Mouse (Mus musculus) cerebellum, postnatal 25 days (tissue): ENCODE results near the gene Bend4.
A peak's percentile ranks its signal among the peaks of the same experiment; 100 is the strongest.

ENCODE experiments used
- DNase-seq, 2 experiments: peaks; one replicate each; pipeline ENCODE4 v3.0.0; 2021; ENCODE audit warnings: mixed read lengths in 2 of 2

The Bend4 gene

DNA sequence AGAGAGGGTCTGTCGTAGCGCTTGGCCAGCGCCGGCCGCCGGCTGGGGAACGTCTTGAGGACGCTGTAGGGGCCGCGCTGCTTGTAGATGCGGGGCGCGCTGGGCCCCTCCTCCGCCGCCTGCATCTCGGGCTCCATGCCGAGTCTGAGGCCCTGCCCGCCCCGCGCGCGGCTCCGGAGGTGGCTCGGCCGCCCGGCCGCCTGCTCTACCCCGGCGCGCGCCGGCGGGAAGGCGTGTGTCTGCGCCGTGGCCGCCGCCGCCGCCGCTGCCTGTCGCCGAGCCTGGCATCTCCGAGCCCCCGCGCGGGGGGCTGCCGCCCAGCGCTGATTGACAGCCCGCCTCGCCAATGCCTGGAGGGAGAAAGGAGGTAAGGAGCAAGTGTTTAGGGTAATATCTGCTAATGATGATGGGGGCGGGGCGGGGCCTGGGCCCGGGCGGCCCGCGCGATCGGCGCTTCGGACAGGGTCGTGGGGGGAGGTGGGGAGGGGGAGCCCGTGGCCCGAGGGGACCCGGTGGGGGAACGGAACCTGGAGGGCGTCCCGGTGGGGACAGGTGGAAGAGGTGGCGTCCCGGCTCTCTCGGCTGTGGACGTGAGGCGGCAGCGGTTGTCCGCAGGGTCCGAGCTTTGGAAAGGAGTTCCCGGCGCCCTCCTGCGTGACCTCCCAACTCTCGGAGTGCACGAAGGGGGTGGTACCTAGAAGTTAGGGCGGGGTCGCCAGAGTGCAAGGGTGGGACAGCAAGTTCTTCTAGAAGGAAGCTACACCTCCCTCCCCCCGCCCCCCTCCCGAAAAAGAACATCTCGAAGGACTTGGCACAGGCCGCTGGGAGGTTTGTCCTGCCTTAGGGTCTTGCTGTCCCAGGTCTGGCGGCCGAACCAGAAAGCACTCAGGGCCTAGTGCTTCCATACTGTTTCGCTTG, at the start of gene Bend4:
Bend4 (minus strand) TSS at position 868 of the 918 bp plus-strand sequence.
- peak; percentile 75 to 83 for DNase-seq

DNA sequence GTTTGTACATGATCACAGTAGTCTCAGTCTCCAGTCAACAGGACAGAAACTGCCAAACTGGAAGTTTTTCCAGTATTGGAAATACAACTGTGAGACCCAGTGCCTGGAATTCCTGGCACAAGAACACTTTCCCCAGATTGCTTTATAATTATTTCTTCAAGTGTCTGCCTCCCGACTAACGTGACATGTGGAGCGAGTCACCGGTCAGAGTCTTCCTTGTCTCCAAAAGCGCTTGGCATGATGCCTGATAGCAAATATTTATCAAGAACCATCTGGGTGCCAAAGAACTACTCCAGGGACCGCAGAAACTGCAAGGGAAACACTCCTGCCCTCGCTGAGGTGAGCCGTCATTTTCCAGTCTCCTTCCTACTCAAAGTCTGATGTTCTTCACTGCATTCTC, 45.6 kb upstream of the Bend4 start:
- no peak for DNase-seq

DNA sequence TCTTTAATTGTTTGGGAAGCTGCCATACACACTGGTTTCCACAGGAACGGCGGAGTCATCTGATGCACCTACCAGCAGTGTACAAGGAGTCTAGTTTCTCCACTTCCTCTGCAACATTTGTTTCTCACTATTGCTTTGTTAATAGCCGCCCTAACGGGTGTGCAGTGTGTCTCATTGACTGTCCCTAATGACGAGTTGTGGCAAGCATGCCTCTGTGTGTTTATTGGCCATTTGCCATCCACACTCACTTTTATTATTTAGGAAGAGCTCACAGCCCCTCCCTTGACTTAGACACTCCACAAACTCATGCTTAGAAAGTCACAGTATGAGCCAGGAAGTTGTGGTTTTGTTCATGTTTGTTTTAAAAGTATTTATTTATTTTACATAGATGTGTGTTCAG, 45.0 kb upstream of the Bend4 start:
- no peak for DNase-seq

DNA sequence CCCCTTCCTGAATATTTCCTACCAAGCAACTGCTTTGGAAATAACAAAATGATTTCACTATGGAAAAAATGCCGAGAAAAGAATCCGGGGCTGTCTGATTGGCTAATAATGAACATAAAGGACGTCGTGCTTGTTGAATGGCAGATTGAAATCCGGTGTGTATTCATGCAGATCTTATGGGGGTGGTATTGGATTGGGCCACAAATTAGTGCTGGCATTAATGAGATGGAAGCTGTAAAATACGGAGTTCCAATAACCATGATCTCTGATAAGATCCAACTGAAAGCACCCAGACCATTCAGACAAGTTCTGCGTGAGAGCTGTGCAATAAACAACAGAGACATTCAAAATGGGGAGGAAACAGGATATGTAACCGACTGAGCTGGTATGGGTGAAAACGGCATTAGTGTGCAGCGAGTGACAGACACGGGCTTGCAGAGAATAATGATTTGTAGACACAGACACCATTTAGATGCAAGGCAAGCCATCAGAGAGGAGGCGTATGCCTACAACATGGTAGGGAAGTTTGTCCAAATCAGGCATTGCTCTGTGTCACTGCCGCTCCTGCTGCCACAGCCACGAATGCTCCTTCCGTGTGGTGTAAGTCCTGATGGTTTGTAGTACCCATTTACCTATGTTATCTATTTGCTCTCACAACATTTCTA, 38.9 kb upstream of the Bend4 start:
- DNase-seq, result no peak

DNA sequence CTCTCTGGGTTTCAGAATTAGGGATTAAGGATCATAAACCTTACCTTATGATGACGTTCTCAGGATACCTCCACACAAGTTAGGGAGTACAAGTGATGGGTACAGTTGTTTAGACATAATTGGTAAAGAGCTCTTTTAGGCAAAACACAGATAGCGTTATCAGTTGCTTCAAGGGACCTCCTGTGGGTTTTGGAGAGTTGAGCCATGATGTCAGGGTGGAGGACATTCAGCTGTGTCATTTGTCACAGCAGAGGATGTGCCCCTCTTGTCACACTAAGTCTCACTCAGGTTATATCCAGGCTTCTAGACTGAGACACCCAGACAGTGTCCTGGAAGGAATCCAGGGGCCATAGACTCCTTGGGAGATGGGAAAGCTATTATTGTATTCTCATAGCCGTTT, 36.8 kb upstream of the Bend4 start:
- DNase-seq, result no peak

DNA sequence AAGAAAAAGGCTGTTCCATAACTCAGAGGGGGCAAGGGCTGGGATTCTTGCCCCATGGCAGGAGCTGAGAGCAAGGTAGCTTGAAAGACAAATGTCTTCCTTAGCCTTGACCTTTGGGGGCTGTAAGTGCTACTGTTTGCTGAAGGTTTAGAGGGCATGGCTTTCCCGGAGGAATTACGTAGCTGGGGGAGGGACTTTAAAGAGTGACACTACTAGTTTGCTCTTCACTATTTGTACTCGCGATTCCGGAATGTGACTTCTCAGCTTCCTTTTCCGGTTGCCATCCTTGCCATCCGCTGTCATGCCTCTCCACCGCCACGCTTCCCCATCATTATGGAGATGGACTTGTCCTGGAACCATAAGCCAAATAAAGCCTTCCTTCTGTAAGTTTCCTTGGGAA, 35.5 kb upstream of the Bend4 start:
- DNase-seq, result no peak

DNA sequence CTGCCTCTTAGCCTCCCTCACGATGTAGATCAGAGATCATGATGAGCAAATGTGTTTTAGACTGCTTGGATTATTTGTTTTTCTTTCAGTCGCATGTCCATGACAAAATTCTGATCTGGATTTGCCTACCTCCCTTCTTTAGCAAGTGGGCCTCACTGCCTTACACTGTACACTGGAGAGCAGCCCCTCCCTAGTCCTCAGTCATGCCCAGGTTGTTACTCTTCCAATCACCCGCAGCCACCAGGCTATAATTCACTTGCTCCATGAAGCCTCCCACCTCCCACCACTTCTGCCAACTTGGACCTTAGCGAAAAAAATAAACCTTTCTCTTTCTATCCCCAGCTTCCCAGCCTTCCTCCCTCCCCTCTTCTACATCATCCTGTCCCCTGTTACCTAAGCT, 34.2 kb upstream of the Bend4 start:
- no peak for DNase-seq

DNA sequence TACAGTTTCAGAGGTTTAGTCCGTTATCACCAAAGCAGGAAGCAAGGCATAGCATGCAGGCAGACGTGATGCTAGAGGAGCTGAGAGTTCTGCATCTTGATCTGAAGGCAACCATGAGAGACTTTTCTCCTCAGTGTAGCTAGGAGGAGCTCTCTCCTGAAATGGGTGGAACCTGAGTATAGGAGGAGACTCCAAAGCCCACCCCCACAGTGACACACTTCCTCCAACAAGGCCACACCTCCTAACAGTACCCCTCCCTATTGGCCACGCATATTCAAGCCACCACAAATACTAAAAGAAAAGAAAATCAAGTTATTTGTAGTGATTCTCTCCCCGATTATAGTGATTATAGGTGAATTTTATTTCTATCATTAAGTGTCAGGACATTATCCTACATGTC, 28.7 kb upstream of the Bend4 start:
- DNase-seq, result no peak

DNA sequence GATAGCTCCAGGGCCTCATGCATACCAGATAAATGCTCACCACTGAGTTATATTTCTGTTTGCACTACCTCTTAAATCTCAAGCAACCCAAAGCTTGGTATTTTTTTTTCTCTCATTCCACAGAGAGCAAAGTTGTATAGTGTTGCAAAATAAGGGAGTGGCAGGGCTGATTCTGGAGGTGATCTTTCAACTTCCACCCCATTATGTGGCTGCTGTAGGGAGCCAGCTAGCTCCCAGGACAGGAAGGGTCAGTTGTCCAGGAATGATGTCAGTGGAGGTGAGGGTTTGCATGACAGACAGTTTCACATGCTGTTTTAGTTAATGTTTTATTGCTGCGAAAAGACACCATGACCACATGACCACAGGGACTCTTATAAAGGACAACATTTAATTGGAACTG, 26.2 kb upstream of the Bend4 start:
- DNase-seq, result no peak

DNA sequence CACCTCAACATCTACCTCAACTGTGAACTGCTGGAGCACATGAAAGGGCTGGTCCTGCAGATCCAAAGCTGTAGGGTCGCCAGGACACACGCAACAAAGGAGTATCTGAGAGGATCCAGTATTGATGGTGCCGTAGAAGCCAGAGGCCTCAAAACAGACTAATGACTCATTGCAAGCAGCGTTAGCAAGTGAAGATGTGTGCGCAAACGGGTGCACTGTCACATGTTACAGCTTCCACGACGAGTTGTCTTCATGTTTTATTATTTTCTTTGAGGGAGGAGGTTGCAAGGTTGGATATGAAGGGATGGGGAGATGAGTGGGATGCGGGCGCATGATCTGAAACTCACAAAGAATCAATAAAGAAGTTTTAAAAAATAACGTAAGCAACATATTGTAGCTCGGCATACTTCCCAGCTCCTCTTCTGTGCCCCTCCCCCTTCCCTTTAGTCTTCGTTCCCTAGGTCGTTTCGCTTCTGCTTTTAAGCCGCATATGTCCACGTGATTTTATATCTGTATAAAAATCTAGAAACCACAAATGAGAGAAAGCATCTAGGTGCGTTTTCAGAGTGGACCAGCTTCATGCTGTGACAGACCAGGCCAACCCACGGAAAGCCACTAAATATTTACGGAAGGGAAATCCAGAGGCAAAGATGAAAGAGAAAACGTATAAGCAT, 22.0 kb upstream of the Bend4 start:
- DNase-seq, result no peak

DNA sequence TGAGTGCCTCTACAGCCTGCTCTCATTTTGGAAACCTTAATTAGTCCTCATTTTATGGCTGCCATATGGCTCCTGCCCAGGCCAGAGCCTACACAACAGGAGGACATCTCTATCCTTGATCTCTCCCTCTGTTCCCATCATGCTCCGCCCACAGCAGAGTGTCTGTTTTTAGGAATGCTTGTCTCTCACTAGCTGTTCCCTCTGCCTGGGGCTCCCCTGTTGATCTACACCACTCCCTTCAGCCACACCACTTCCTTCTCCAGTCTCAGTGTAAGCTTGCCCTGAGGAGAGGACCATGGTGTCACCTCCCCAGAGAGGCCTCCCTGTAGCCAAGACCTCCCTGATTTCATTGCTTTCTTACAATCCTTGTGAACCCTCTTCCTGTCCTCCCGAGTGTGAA, 18.4 kb upstream of the Bend4 start:
- DNase-seq, result peak in 1 of 2 experiments; percentile 10

DNA sequence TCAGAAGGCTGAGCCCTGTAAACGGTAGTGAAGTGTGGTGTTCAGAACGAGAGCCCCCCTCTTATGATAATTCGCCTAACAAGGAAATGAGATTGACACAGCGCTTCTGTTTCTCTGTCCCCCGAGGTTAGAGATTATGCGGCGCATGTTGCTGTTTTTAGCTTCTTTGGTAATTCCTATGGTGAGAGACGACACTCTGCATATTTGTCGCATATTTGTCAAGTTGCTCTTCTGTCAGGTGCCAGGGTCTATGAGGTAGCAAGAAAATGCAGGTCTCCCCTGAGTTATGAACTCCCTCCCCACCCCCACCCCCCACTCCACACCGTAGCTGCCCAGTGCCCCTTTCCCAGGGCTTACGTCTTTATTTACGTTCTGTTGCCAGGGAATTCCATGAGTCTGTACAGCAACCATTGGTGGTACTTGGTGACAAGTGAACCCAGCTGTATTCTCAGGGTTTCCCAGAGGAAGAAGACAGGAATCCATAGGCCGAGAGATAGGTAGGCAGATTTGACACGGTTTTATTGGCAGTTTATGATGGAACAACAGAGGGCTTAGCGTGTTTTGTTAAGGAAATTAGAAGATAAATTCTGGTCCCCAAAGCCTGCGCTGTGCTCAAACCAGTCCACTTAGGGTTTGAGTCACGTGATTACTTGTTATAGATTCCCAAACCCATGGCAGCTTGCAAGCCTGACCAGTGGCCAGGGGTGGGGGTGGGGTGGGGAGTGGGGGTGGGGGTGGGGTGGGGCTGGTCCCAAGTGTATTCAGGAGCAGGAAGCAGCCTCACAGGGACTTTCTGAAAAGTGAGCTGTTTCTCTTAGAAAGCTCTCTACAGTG, 16.3 kb upstream of the Bend4 start:
- DNase-seq, result peak in 1 of 2 experiments; percentile 11

DNA sequence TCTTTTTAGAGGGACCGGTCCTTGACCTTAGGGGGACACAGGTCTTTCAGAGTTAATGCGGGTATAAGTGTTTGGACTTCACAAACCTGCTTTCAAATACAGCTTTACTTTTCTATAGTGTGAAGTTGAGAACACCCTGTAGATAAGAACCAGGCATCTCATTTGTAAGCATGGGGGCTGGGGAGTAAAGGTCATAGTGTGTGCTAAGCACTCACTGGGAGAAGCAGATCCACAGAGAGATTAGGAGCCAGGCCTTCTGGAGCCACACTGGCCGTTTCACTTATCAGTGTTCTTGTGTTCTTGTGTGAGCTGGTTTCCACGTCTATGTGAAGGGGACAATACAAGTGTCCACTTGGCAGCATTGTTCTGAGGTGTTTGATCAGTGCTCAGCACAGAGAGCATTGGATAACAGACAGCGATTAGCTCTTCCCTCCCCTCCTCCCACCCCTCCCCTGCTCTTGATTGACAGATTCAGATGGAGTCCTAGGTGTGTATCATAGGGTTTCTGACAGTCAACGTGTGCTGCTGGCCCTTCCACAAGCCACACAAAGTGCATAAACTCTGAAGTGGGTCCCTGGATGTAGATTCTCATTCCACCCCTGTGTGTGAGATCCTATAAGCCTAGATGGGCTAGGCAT, 14.8 kb upstream of the Bend4 start:
- no peak for DNase-seq

DNA sequence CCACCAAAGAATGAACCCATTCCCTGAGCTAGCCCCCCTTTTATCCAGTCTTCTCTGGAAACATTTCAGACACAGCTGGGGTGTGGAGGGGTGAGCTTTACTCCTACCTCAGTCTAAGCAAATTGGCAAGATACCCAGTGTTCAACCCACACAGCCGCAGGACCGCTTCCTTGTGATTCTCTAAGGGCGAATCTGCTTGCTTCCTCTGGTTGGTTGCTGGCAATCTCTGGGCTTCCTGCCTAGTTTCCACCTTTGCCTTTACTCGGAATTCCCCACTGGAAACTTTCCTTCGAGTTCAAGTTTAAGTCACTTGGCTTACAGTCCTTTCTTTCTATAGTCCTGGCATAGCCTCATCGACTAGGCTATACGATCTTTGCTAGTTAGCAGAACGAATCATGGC, 12.5 kb upstream of the Bend4 start:
- no peak for DNase-seq

DNA sequence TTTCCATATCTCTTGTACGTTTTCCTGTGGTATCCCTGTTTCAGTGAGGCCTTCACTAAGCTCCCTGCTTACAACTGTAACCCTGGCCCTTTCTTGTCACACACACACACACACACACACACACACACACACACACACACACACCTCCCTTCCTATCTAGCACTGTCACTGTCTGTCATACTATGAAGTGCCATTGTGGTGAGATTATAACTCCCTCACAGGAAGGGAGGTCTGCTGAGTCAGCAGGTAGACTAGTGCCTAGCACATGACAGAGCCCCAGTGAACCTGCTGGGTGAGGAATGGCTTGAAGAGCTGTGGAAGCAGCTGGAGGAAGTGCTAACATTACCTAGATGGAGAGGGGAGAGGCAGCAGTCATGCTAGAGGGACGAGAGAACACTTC, 9.3 kb upstream of the Bend4 start:
- DNase-seq, result no peak

DNA sequence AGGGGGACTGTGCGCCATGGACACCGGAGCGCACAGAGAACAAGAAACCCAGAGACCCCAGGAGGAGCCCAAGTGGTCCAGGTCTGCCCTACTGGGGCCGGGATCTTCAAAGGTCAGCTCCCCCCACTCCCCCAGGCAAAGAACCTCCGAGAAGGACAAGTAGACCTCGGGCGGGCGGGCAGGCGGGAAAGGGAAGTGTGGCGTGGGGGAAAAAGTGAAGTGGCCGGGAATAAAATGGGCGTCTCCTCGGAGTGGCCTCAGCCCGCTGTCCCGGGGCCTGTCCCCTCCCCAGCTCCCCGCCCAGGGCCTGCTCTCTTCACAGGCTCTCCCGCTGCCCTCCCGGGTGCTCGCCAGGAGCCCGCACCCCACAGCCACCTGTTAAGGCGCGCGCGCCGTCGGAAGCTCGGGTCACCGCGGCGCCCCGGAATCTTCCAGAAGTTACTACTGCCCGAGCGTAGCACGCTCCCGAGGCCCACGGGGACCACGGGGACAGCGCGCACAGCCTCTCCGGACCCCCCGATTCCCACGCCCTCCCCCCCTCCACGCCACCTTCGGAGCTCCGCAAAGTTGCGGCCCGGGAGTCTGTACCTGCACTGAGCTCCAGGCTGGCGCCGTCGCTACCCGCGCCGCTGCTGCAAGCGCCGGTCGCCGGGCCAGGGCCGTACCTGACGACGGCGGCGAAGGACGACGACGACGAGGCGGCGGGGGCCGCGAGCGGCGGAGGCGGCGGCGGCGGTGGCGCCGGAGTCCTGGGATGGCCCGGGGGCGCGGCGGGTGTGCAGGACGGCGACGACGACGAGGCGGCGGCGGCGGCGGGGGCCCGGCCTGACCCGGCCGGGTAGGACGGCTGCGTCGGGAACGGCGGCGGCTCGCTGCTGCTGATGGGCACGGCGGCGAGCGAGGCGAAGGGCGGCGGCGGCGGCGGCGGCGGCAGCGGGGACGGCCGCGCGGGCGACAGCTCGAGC, 1.4 kb downstream of the Bend4 start:
- peak in 1 of 2 experiments; percentile 14 for DNase-seq

DNA sequence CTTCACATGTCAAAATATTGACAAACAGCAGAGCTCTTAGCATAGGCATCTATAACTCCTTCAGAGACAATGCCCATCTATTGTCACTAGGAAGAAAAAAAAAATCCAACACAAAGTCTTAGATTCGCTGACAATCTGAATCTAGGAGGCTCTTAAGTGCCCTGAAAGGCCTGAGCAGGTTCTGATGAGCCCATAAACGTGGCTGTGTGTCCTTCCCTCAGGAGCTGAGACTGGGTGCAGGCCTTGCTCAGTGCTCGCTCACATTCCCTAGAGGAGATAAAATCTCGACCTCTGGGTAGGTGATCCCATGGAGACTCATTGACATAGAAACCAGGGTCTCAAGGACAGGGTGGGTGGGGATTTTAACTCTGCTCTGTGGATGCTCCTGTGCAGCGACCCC, 2.1 kb downstream of the Bend4 start:
- DNase-seq, result no peak

DNA sequence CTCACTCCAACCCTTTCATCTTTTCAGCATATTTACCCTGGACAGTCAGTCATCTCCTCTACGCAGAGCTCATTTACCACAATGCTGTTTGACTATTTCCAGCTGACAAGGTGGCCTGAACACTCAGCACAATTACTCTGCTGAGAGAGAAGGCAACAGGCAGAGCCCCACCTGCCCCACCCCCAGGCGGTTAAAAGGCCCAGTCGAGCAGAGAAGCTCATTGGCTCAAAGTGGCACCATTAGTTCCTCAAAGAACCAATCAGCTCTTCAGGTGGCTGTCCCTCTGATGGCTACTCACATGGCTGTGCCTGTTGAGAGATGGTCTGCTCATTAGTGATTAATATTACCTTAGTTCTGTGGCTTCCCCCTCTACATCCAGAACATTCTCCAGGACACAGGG, 3.5 kb downstream of the Bend4 start:
- no peak for DNase-seq

DNA sequence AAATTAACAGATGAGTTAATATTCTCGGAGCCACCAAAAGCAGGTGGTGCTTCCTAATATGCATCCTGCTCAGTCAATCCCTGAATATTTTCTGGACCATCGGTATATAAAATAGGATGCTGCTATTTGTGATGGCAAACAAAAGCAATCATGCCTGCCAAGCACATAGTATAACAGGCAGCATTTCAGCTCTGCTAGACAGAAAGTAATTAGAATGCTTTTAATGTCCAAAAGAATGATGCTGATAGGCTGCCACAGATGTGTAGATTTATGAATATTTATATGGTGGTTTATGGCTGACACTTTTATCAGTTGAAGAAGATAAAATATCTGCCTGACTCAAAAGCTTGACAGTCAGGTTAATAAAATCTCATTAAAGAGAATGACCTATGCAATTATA, 4.1 kb downstream of the Bend4 start:
- DNase-seq, result no peak

DNA sequence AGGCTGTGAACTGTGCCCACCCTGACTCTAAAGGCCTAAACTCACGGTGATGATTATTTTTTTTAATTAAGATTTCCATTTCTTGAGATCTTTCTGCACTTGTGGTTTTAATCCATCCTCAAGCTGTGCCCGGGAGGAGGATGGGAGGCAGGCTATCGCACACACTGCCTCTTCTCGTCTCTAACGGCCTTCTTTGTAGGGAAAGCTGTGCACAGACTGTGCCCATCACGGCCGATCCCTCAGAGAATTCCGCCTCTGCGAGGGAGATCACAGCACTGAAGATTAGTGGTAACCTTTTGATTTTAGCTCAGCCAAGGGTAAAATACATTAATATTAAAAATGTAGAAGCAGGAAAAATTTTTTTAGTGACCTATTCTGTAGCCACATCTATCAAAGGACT, 4.8 kb downstream of the Bend4 start:
- DNase-seq, result no peak

DNA sequence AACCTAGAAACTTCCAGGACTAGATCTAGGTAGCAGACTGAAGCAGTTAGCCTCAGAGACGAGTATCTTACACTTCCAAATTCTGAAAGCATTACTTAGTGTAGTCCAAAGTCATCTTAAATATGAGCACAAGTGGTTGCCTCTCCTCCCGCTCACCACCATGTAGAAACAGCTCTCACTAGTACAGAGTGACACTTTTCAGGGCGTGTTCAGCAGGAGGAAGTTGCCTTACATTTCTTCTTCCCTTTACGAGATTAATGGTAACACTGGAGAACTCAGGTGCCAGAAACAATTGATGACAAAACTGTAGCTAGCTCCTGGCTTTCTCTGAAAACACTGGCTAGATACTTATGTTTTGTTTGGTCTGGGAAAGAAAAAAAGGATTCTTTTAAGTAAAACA, 8.7 kb downstream of the Bend4 start:
- DNase-seq, result no peak
